Mouse (Mus musculus) bone marrow macrophage, adult 2 months (primary cell): Measurements from ENCODE around the gene Gm2974.
"Not testable (repeated sequence)": the region's sequence is repeated elsewhere in the genome, so short reads cannot be mapped to it uniquely, and the experiment has no call there.

Experiments
- CTCF ChIP-seq: IDR thresholded peaks from 2 replicates; pipeline ENCODE4 v1.5.1; 2012; ENCODE audit warnings: low read depth, mild to moderate bottlenecking, low read length, moderate library complexity
- POLR2A ChIP-seq: IDR thresholded peaks from 2 replicates; pipeline ENCODE4 v1.6.1; 2012; ENCODE audit warnings: mild to moderate bottlenecking, low read depth, low read length, borderline replicate concordance

DNA sequence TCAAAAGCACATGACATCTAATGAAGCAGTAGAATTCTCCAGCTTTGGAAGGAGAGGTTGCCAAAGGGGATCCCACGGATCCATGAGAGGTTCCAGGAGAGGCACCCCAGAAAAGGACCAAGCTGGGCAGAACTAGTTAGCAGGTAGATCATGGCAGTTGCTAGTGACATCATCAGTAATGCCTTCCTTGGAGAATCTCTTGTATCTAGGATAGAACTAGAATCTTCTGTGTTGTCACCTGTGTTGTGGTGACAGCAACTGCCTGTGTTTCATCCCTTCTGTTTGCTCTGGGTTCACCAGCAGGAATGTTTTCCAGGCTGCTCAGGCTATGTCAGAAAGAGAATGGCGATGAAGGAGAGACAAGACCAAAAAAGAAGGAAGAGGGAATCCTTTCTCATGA lies 67.0 kb downstream of the Gm2974 start, which contains the start of gene Gm3138:
- TF ChIP-seq POLR2A, CTCF: not testable (repeated sequence)
